Comparison of ENCODE assay signal across 22 mouse cellular contexts in the genomic region with DNA sequence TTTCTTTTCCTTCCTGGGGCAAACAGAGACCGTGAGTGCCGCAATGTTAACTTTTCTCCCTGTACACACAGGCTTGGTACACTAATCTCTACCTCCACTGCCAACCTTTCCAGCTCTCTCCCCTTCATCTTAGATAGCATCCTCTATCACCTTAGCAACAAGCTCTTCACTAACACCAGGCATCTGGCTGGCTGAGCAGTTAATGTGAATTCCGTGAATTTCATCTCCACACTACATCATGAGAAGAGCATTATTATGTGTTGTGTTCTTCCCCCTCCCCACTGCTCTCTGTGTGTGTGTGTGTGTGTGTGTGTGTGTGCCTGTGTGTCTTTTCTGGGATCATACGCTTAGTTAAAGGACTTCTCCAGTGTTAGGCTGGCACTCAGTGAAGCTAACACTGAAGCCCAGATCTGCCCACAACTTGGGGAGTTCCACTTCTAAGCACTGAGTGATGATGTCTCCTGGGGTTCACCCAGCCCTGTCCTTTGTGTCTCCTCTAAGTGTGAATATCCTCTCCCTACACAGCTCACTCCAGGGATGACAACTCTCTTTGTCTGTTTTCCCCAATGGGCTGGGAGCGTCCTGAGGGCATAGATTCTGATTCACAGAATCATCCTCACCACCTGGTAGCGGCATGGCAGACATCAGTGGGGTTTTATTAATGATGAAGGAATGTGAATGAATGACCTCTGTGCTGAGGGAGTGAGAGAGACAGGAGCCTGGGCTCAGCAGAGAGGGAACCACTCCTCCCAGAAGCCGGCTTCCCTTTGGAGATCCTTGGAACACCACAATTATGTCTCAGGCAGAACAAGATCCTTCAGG.
DNase-seq lines count a peak whose midpoint lies in the region; ATAC-seq and TF ChIP-seq lines count a peak whose summit lies in the region.
"Had no signal": no experiment of that assay in that cellular context is flagged by ENCODE, and none has a peak within 500 bp of the region (broad histone marks: within the 10 kb centered on the region; RNA-seq: fewer than 3 reads in every experiment).

No protein-coding gene starts in this region.

- no peaks in the 10 kb centered on the region for H3K27me3 ChIP-seq in hindbrain, embryonic 15.5 days
- H3K27me3 ChIP-seq in hindbrain, embryonic 13.5 days: no peaks in the 10 kb centered on the region
- H3K27me3 ChIP-seq in neural tube, embryonic 15.5 days (replicated peaks): no peaks in the 10 kb centered on the region
- H3K27me3 ChIP-seq: limb, embryonic 13.5 days; liver, embryonic 12.5 days; stomach, embryonic 15.5 days had no signal

- H3K27ac ChIP-seq in hindbrain, embryonic 15.5 days (replicated peaks): no peak overlapping the region
- no peak overlapping the region for H3K27ac ChIP-seq in hindbrain, embryonic 13.5 days
- H3K27ac ChIP-seq in neural tube, embryonic 15.5 days (replicated peaks): no peak overlapping the region
- H3K27ac ChIP-seq: heart, embryonic 10.5 days; limb, embryonic 13.5 days; liver, embryonic 12.5 days; stomach, embryonic 15.5 days had no signal

- intact Hi-C loops in heart, postnatal 25 days (cut with DNase I): no loop called here

- WGBS in hindbrain, embryonic 15.5 days: 54% methylated on average over 7 of the region's 7 CpGs
- WGBS in hindbrain, embryonic 13.5 days: 56% methylated on average over 7 of the region's 7 CpGs
- WGBS in neural tube, embryonic 15.5 days: 62% methylated on average over 7 of the region's 7 CpGs

- DNase-seq in neural tube, embryonic 10.5 days (ENCODE audit: extremely low spot score, low spot score): no peak
- DNase-seq in brain, embryonic 14.5 days (ENCODE audit: low read depth): peak; percentile 59
- DNase-seq in telencephalon, adult 2 months (ENCODE audit: low read depth, low spot score): peak; percentile 21
- no peak for DNase-seq in heart, postnatal 25 days (ENCODE audit: low spot score)
- DNase-seq: adrenal gland, postnatal 14 days; B cell, adult 2 months; cerebellum, adult 9-10 months; kidney, postnatal 36 days; lung, adult 18-20 months; lung, postnatal 10 days; thymus, adult 18-20 months; thymus, postnatal 4 days had no signal

- no peak overlapping the region for H3K9ac ChIP-seq in hindbrain, embryonic 15.5 days
- no peak overlapping the region for H3K9ac ChIP-seq in hindbrain, embryonic 13.5 days
- no peak overlapping the region for H3K9ac ChIP-seq in neural tube, embryonic 15.5 days (replicated peaks)
- H3K9ac ChIP-seq: liver, embryonic 12.5 days; stomach, embryonic 15.5 days had no signal

- TF ChIP-seq CTCF in brain, embryonic 14.5 days (IDR thresholded peaks at IDR 0.05; ENCODE audit: borderline replicate concordance, extremely low read depth, insufficient read depth, insufficient read length): no peak

- no peaks in the 10 kb centered on the region for H3K4me1 ChIP-seq in hindbrain, embryonic 15.5 days (replicated peaks)
- peaks cover 8% of the 10 kb centered on the region for H3K4me1 ChIP-seq in hindbrain, embryonic 13.5 days (replicated peaks)
- H3K4me1 ChIP-seq in neural tube, embryonic 15.5 days: no peaks in the 10 kb centered on the region
- H3K4me1 ChIP-seq: limb, embryonic 13.5 days; liver, embryonic 12.5 days; stomach, embryonic 15.5 days had no signal

- H3K36me3 ChIP-seq in hindbrain, embryonic 15.5 days: no peaks in the 10 kb centered on the region
- no peaks in the 10 kb centered on the region for H3K36me3 ChIP-seq in hindbrain, embryonic 13.5 days
- H3K36me3 ChIP-seq in neural tube, embryonic 15.5 days: no peaks in the 10 kb centered on the region
- H3K36me3 ChIP-seq: G1E; heart, embryonic 10.5 days; limb, embryonic 13.5 days; liver, embryonic 12.5 days; stomach, embryonic 15.5 days had no signal

- no peak overlapping the region for H3K4me3 ChIP-seq in hindbrain, embryonic 15.5 days
- no peak overlapping the region for H3K4me3 ChIP-seq in hindbrain, embryonic 13.5 days
- H3K4me3 ChIP-seq in neural tube, embryonic 15.5 days (replicated peaks): no peak overlapping the region
- H3K4me3 ChIP-seq: heart, embryonic 10.5 days; limb, embryonic 13.5 days; liver, embryonic 12.5 days; stomach, embryonic 15.5 days had no signal

- H3K4me2 ChIP-seq in hindbrain, embryonic 15.5 days: no peak overlapping the region
- no peak overlapping the region for H3K4me2 ChIP-seq in hindbrain, embryonic 13.5 days
- no peak overlapping the region for H3K4me2 ChIP-seq in neural tube, embryonic 15.5 days
- H3K4me2 ChIP-seq: limb, embryonic 13.5 days; liver, embryonic 12.5 days; stomach, embryonic 15.5 days had no signal

- no peak for TF ChIP-seq POLR2A in brain, embryonic 14.5 days (IDR thresholded peaks at IDR 0.05; ENCODE audit: borderline replicate concordance, extremely low read depth, insufficient read depth, insufficient read length, poor library complexity, severe bottlenecking)

- H3K9me3 ChIP-seq in hindbrain, embryonic 15.5 days: no peaks in the 10 kb centered on the region
- no peaks in the 10 kb centered on the region for H3K9me3 ChIP-seq in hindbrain, embryonic 13.5 days
- H3K9me3 ChIP-seq in neural tube, embryonic 15.5 days (replicated peaks): no peaks in the 10 kb centered on the region
- H3K9me3 ChIP-seq: G1E; heart, embryonic 10.5 days; limb, embryonic 13.5 days; liver, embryonic 12.5 days; stomach, embryonic 15.5 days had no signal

- ATAC-seq in hindbrain, embryonic 15.5 days (ENCODE audit: low FRiP score, low read depth): peak; percentile 54; the same call in 1 of the 2 replicates
- ATAC-seq in hindbrain, embryonic 13.5 days (ENCODE audit: low FRiP score): no peak
- ATAC-seq in neural tube, embryonic 15.5 days (ENCODE audit: low FRiP score): peak; percentile 63; the same call in 1 of the 2 replicates
- ATAC-seq in megakaryocyte, adult 5-6 weeks (ENCODE audit: poor library complexity, severe bottlenecking): no peak
- ATAC-seq: intestine, postnatal 0 days; liver, embryonic 12.5 days had no signal

Comparison
In these comparisons a context has a peak if more than half of its experiments do, and no peak if none do; other contexts are left out.
1. ATAC-seq: peak in hindbrain, embryonic 15.5 days (single experiment) and neural tube, embryonic 15.5 days (single experiment); none in hindbrain, embryonic 13.5 days (single experiment) and megakaryocyte, adult 5-6 weeks (single experiment).
2. DNase-seq: peak in brain, embryonic 14.5 days (single experiment) and telencephalon, adult 2 months (single experiment); none in neural tube, embryonic 10.5 days (single experiment) and heart, postnatal 25 days (single experiment).